Comparison of ENCODE assay signal across 14 mouse cellular contexts in genomic region chr7:102619608-102620007, GRCm38 (mm10). TPM values are rescaled to one million over a fixed set of nuclear protein-coding genes. Genes with fewer than 3 reads are reported as not detected.
DNase-seq lines count a peak whose midpoint lies in the region; ATAC-seq lines count a peak whose summit lies in the region.
"Had no signal": no experiment of that assay in that cellular context is flagged by ENCODE, and none has a peak within 500 bp of the region (broad histone marks: within the 10 kb centered on the region; RNA-seq: fewer than 3 reads in every experiment).

No protein-coding gene starts in this region.

- H3K4me3 ChIP-seq in stomach, embryonic 14.5 days (ENCODE audit: low read depth, low read length) = no peak overlapping the region
- H3K4me3 ChIP-seq: embryonic facial prominence, embryonic 13.5 days; hindbrain, embryonic 15.5 days had no signal

- peak; percentile 1 for DNase-seq in embryo, embryonic 10.5 days (ENCODE audit: low spot score)
- no peak for DNase-seq in embryo, embryonic 10 days (ENCODE audit: low spot score)
- DNase-seq in left cerebral cortex, postnatal 4 days = peak; percentile 42
- DNase-seq in left cerebral cortex, postnatal 36 days (ENCODE audit: low spot score in 2 of 2) = no peak
- peak; percentile 30 for DNase-seq in heart, postnatal 4 days
- DNase-seq in right cerebral cortex, postnatal 14 days = no peak
- DNase-seq: layer of hippocampus, adult 9-11 months had no signal

- no peaks in the 10 kb centered on the region for H3K9me3 ChIP-seq in stomach, embryonic 14.5 days (ENCODE audit: control insufficient read depth, low read depth, low read length)
- H3K9me3 ChIP-seq: embryonic facial prominence, embryonic 13.5 days; hindbrain, embryonic 15.5 days had no signal

- H3K27me3 ChIP-seq in stomach, embryonic 14.5 days (ENCODE audit: control insufficient read depth, insufficient read depth, low read length) = no peaks in the 10 kb centered on the region
- H3K27me3 ChIP-seq: embryonic facial prominence, embryonic 13.5 days; hindbrain, embryonic 15.5 days had no signal

- H3K36me3 ChIP-seq in stomach, embryonic 14.5 days (ENCODE audit: control insufficient read depth, insufficient read depth, low read length) = no peaks in the 10 kb centered on the region
- H3K36me3 ChIP-seq: embryonic facial prominence, embryonic 13.5 days; hindbrain, embryonic 15.5 days had no signal

- H3K4me1 ChIP-seq in stomach, embryonic 14.5 days (ENCODE audit: control insufficient read depth, insufficient read depth, low read length) = no peaks in the 10 kb centered on the region
- H3K4me1 ChIP-seq: embryonic facial prominence, embryonic 13.5 days; hindbrain, embryonic 15.5 days had no signal

- intact Hi-C loops in left cerebral cortex, postnatal 4 days (cut with DNase I) = no loop called here
- intact Hi-C loops in left cerebral cortex, postnatal 36 days (cut with DNase I) = no loop called here

- no peak overlapping the region for H3K9ac ChIP-seq in stomach, embryonic 14.5 days (replicated peaks; ENCODE audit: low read depth, low read length)
- H3K9ac ChIP-seq: embryonic facial prominence, embryonic 13.5 days; hindbrain, embryonic 15.5 days had no signal

- ATAC-seq in stomach, embryonic 14.5 days (ENCODE audit: insufficient number of reproducible peaks, insufficient read depth, low FRiP score, low read depth) = 0 out of 2 replicates have a peak, but pooled peaks have one; percentile 63
- no peak for ATAC-seq in frontal cortex, adult (ENCODE audit: low TSS enrichment)

- no peak overlapping the region for H3K27ac ChIP-seq in stomach, embryonic 14.5 days (ENCODE audit: low read length)
- H3K27ac ChIP-seq: embryonic facial prominence, embryonic 13.5 days; hindbrain, embryonic 15.5 days had no signal

- no peak overlapping the region for H3K4me2 ChIP-seq in stomach, embryonic 14.5 days (replicated peaks; ENCODE audit: low read depth, low read length)
- H3K4me2 ChIP-seq: embryonic facial prominence, embryonic 13.5 days; hindbrain, embryonic 15.5 days had no signal

- 53% methylated on average over 5 of the region's 5 CpGs for WGBS in stomach, embryonic 14.5 days

RNA-seq across cellular contexts. Expression of gene Olfr553, which starts 1.6 kb away (rescaled TPM):
- total RNA-seq in left cerebral cortex, postnatal 4 days (2021) = not detected
- total RNA-seq in left cerebral cortex, postnatal 36 days (2021) = not detected
- total RNA-seq in heart, postnatal 4 days (2021) = not detected
- polyA plus RNA-seq in stomach, embryonic 14.5 days (2014; fragmentation: Nextera tagmentation; extraction: Ambion mirVana) = not detected in 2 replicates
- total RNA-seq: liver, adult 2 months had no signal
- polyA plus RNA-seq: C2C12; embryonic facial prominence, embryonic 13.5 days; frontal cortex, adult 2 months; hindbrain, embryonic 15.5 days; liver, adult 2 months had no signal

RNA-seq across cellular contexts. Expression of gene Olfr554, which starts 18.6 kb away (rescaled TPM):
- total RNA-seq in left cerebral cortex, postnatal 4 days (2021) = not detected
- not detected for total RNA-seq in left cerebral cortex, postnatal 36 days (2021)
- not detected for total RNA-seq in heart, postnatal 4 days (2021)
- not detected in 2 replicates for polyA plus RNA-seq in stomach, embryonic 14.5 days (2014; fragmentation: Nextera tagmentation; extraction: Ambion mirVana)
- total RNA-seq: liver, adult 2 months had no signal
- polyA plus RNA-seq: C2C12; embryonic facial prominence, embryonic 13.5 days; frontal cortex, adult 2 months; hindbrain, embryonic 15.5 days; liver, adult 2 months had no signal

RNA-seq across cellular contexts. Expression of gene Olfr552, which starts 22.0 kb away (rescaled TPM):
- not detected for total RNA-seq in left cerebral cortex, postnatal 4 days (2021)
- total RNA-seq in left cerebral cortex, postnatal 36 days (2021) = under 1 TPM in 1 of 2 experiments, not detected in 1; 0.27 TPM
- total RNA-seq in heart, postnatal 4 days (2021) = under 1 TPM in 1 of 2 experiments, not detected in 1; 0.07 TPM
- not detected in 2 replicates for polyA plus RNA-seq in stomach, embryonic 14.5 days (2014; fragmentation: Nextera tagmentation; extraction: Ambion mirVana)
- total RNA-seq: liver, adult 2 months had no signal
- polyA plus RNA-seq: C2C12; embryonic facial prominence, embryonic 13.5 days; frontal cortex, adult 2 months; liver, adult 2 months had no signal

RNA-seq across cellular contexts. Expression of gene Olfr551, which starts 27.9 kb away (rescaled TPM):
- not detected for total RNA-seq in left cerebral cortex, postnatal 4 days (2021)
- total RNA-seq in left cerebral cortex, postnatal 36 days (2021) = not detected
- total RNA-seq in heart, postnatal 4 days (2021) = not detected
- polyA plus RNA-seq in stomach, embryonic 14.5 days (2014; fragmentation: Nextera tagmentation; extraction: Ambion mirVana) = not detected in 2 replicates
- total RNA-seq: liver, adult 2 months had no signal
- polyA plus RNA-seq: C2C12; embryonic facial prominence, embryonic 13.5 days; frontal cortex, adult 2 months; hindbrain, embryonic 15.5 days; liver, adult 2 months had no signal

RNA-seq across cellular contexts. Expression of gene Olfr555, which starts 39.0 kb away (rescaled TPM):
- not detected for total RNA-seq in left cerebral cortex, postnatal 4 days (2021)
- not detected for total RNA-seq in left cerebral cortex, postnatal 36 days (2021)
- total RNA-seq in heart, postnatal 4 days (2021) = not detected
- polyA plus RNA-seq in stomach, embryonic 14.5 days (2014; fragmentation: Nextera tagmentation; extraction: Ambion mirVana) = not detected in 2 replicates
- total RNA-seq: liver, adult 2 months had no signal
- polyA plus RNA-seq: C2C12; embryonic facial prominence, embryonic 13.5 days; frontal cortex, adult 2 months; hindbrain, embryonic 15.5 days; liver, adult 2 months had no signal

Comparison
In these comparisons a context has a peak if more than half of its experiments do, and no peak if none do; other contexts are left out.
1. DNase-seq: peak in embryo, embryonic 10.5 days (single experiment), left cerebral cortex, postnatal 4 days (single experiment) and heart, postnatal 4 days (single experiment); none in embryo, embryonic 10 days (single experiment), left cerebral cortex, postnatal 36 days (0 of 2) and right cerebral cortex, postnatal 14 days (single experiment).